Mouse (Mus musculus) olfactory bulb, adult 2 months (tissue): ENCODE data around the gene Homer2.

Experiments used
- CTCF ChIP-seq: fragments of 200-500 bp; IDR thresholded peaks from 2 replicates; pipeline ENCODE4 v1.5.1; 2012; ENCODE audit warnings: low read depth, mild to moderate bottlenecking, low read length, moderate library complexity; ENCODE audit not compliant: insufficient read depth
- POLR2A ChIP-seq: fragments of 200-500 bp; IDR thresholded peaks from 2 replicates; pipeline ENCODE4 v1.6.1; 2012; ENCODE audit warnings: mild to moderate bottlenecking, low read depth, low read length, moderate library complexity; ENCODE audit not compliant: insufficient read depth

DNA sequence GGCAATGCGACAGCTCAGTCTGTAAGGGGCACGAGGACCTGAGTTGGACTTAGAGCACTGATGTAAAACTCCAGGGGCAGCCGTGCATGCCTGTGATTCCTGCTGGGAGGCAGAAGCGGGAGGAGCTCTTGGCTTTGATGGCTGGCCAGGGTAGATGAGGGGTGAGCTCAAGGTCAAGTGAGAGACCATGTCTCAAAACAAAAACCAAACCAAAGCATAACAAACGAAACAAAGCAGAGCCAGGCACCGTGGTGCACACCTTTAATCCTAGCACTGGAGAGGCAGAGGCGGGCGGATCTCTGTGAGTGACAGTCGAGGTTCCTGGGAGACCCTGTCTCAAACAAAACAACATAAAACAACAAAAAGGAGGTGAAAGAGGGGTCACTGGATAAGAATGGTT lies 92.3 kb downstream of the Homer2 start:
- no peak for TF ChIP-seq CTCF
- no peak for TF ChIP-seq POLR2A
